Mouse (Mus musculus): ENCODE measurements at regions not wholly inside any gene's neighbourhood (a gene's known extent, or its start where the extent isn't known, plus 50 kb on each side); places are given as distances from the start of the nearest gene placed in this dataset.

DNA sequence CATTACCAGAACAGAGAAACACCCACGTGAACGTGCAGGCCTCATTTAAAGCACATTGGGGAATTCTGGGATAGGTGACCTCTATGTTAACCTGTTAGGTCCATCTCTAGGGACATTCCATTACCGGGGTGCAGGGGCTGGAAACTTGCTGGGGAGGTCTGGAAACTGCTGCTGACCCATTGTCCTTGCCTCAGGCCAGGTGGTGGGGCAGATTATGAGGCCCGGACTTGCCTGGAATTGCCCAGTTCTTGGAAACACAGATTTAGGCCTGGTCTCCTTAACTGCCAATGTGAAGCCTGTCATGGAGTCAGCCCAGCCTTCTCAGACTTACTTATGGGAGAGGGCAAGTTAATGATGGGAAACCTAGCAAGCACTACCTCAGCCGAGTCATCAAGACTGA lies 175.3 kb upstream of the Klf7 start:
- no peak for DNase-seq (ENCODE audit: low spot score in 2 of 2)

DNA sequence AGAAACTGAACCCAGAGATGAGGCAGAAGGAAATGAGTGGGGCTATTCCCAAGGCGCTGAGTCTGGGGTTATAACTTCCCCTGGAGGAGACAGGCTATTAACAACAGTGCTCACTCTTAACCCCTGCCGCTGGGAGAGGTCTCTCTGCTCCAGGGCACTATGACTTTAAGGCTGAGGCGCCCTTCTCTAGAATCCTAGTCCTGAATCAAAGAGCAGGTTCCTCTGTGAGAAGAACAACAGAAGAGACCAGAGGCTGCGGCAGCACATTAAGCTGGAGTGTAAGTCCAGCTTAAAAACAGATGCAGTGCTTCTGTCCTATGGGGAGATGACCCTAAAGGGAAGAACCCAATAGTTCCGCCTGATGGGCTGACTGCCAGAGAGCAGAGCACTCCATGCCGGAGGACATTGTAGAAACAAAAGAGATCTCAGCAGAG lies 173.4 kb upstream of the Klf7 start:
- no peak for DNase-seq (ENCODE audit: low spot score in 2 of 2)

DNA sequence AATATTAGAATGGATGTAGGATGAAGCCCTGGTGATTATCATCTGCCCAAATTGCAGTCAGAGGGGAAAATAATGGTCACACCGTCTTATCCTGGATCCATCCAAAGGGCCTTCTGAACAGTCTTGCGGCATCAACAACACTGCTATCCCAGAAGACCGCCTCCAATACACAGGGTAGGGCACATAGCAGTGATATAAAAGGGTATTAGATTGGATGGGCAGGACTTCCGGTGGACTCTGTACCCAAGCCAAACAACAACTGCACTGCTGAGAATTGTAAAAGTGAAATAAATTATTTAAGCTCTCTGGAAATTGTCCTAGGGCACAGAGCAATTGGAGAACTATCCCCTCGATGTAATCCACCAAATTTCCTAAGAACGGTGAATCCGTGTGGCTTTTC lies 173.0 kb upstream of the Klf7 start:
- DNase-seq (ENCODE audit: low spot score in 2 of 2): no peak

DNA sequence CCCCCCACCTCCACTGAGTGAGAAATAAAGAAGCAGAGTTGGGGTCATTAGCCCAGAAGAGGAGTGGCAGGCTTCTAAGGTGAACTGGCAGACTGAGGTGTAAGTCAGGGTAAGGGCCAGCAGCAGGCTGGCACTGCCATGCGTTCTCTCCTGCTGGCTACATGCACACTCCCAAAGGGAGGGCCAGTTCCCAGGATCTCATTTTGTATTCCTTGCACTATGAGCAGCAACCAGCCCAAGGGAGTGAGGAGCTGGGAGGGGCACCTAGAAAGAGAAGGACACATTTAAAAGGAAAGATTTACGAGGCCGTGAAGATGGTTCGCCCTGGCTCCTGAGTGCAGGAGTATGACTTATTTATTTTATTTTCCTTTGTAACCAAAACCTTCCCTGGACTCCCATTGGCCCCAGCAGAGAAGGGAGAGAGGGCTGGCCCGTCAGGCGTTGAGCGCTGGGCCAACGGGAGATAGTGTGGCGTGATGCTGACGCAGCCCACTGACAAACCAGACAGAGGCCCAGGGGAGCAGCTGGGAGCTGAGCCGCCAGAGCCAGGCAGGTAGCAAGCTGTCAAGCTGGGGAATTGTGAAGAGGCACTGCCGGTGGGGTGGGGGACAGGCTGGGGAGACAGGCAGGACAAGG lies 166.8 kb upstream of the Klf7 start:
- no peak for DNase-seq (ENCODE audit: low spot score in 2 of 2)

DNA sequence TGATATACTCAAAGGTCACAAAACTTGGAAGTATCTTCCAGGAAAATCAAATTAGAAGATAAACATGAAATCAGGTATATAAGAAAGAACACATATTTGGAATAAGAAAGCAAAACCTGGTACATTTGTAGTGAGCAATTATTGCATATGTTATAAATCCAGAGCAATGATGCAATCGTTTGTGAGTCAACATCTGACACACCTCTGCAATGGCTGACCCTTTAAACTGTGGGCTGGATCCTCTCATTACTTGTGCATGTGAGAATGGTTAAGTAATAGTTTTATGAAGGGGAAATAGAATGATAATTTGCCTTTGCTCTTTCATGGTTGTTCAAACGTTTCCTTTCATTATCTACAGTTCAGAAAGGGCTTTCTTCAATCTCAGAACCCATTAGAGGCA lies 165.0 kb upstream of the Klf7 start:
- DNase-seq (ENCODE audit: low spot score in 2 of 2): no peak

DNA sequence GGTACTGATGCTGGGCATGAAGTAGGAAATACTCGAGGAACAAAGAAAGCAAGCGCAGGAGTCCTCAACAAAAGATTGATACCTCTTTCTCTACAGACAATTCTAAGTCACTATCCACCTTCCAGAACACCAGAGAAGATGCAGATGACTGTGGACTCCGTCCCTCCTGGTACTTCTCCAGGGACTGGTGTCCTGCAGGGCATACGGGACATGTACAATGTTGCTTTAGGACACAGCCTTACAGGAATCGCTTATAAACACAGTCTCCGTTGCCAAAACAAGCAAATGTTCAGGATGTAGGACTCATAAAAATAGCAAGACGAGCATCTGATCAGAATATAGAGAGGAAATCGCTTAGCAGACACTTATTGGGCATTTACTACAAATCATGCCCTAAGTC lies 162.6 kb upstream of the Klf7 start:
- no peak for DNase-seq (ENCODE audit: low spot score in 2 of 2)

DNA sequence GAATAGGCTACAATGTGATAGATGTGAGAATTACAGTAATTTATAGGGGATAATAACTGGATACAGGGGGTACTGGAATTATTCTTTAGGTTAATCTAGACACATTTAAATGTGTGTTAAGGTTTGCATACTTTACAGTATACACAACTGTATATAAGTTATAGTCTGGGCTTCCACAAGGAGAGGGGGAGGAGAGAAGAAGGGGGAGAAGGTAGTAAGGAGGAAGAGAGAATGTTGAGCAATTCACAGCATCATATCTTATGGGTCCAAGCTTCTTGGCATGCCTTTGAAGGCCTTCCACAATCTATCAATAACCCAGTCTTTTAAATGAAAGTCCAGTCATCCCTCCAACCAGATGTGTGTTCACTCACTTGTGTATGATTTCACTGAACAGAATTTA lies 153.8 kb upstream of the Klf7 start:
- no peak for DNase-seq (ENCODE audit: low spot score in 2 of 2)

DNA sequence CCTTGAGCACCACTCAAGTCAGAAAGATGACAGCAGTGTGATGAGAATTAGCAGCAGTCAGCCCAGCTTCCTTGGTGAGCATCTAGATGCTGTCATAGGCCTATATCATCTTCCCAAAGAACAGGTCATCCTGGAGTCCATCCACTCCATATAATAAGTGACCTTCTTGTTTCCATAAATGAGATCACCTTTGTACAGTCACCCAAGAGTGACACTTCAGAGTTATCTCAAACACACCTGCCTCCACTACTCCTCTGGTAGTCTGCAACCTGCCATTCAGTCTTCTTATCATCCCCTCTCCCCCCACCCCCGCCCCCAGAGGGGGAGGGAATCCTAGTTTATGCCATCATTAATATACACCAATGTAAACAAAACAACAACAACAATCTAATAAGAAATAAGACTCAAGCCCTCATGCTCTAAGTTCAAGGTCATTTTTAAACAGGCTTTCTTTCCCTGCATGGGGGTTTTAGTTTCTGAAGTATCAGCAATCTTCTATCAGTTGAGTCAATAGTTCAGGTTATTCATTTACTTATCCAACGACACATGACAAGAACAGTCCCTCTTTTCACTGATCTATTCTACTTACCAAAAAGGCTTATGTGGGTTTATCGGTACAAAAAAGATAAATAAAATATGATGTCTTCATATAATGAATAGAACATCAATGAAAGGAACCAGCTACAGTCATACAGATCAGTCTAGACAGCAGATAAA lies 153.2 kb upstream of the Klf7 start:
- no peak for DNase-seq (ENCODE audit: low spot score in 2 of 2)

DNA sequence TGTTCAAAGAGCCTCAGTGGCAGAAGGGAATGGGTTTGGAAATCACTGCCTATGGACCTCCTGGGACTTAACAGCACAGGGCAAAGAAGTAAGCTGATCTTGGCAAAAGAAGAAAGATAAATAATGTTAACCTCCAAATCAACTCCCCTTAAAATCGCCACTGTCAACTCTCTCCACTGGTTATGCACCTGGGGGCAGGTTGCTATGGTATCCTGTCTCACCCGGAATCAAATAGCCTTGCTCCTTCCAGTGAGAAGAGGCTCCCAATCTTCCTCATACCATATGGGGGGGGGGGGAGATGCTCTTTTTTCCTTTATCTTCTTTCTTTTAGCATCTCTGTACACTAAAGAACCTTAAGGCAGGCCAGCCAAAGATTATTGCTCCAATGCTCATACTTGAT lies 135.2 kb upstream of the Klf7 start:
- no peak for DNase-seq (ENCODE audit: low spot score in 2 of 2)

DNA sequence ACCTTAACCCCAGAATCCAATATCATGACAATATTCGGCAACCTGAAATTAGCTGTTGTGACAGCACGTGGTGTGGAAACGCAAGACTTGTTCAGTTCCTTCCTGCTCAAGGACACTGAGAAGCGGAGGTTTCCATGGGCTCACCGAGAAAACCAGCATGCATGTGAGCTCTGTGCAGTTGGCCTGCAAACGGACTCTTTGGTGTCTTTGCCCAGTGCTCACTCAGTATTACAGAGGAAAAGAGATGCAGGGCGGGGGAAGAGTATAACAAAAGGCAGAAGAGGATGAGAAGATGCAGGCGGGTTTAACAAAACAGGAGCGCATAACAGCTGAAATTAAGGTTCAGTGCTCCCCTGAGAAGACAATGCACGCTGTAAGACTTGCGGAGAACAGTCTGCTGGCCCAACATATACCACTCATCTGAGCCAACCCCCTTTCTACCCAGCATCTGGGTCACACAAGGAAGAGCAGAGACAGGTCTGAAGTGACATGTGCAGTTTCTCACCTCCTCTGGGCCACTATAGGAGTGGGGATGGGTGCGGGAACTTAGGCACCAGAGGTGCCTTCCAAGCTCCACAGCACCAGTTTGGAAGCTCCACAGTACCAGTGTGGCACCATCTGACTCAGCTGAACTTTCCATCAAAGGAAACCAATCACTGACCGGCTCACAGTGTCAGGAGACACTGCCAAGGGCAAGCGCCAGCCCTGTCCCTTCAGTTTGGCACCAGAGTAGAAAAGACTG lies 133.6 kb upstream of the Klf7 start:
- DNase-seq (ENCODE audit: low spot score in 2 of 2): no peak

DNA sequence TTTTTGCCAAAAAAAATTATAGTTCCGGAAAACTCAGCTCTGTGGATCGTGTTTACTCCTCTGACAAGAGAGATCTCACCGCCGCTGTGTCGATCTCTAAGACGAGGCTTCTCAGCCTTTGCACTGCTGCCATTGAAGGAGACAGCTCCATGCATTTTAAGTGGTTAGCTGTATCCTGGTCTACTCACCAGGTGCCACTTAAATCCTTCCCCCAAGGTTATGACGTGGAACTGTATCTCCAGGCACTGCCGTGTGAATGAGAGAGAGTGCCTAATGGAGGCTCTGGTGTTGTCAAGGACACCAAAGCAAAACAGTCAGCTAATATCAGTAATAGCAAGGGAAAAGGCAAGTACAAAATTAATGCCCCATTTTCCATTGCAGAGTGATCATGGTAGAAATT lies 132.6 kb upstream of the Klf7 start:
- DNase-seq (ENCODE audit: low spot score in 2 of 2): no peak

DNA sequence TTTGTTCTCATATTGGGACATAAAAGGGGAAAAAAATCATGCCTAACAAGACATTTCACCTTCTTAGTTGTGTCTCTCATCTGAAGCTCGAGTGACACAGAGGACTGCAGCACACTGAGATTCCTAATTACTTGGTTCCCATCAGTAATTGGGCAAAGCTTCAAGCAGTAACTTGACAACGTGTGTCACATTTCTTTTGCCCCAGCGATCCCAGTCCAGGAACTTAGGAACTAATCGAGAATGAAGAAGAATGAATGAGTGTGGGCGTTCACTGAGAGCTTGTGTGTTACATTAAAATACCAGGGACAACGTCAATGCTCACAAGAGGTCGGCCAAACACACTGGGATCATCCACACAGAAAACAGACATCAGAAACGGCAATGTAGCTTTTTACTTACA lies 131.9 kb upstream of the Klf7 start:
- DNase-seq (ENCODE audit: low spot score in 2 of 2): no peak

DNA sequence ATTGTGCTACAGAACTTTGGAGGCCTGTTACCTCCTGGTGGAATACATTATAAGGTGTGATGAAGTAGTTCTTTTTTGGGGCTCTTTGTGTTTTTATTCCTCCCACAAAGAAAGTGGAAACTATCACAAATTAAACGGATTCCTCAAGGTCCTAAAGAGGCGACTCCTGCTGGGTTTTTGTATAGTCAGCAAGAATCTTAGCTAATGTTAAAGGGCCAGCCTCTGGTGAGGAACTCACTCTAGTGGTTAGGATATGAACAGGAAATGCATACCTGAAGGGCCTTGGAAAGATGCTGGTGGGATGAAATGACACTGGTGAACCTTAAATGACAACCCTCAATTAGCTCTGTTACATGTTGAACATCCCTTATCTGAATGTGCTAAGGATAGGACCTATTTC lies 120.3 kb upstream of the Klf7 start:
- no peak for DNase-seq (ENCODE audit: low spot score in 2 of 2)

DNA sequence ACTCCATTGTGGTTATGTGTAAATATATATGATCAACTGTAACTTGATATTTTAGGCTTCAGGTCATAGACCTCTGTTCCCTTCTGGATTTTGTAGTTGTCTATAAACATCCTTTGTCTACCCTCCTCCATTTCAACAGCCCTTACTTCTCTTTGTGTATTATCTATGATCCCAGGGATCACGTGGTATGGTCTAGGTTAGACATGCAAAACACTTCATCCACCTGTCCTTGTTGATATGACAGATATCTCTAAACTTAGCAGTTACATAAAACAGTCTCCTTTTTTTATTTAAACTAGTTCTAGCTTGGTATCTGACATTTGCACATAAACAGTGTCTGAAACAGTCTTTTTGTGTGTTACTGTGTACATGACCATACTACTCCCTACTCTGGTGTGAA lies 107.6 kb upstream of the Klf7 start:
- DNase-seq (ENCODE audit: low spot score in 2 of 2): no peak

DNA sequence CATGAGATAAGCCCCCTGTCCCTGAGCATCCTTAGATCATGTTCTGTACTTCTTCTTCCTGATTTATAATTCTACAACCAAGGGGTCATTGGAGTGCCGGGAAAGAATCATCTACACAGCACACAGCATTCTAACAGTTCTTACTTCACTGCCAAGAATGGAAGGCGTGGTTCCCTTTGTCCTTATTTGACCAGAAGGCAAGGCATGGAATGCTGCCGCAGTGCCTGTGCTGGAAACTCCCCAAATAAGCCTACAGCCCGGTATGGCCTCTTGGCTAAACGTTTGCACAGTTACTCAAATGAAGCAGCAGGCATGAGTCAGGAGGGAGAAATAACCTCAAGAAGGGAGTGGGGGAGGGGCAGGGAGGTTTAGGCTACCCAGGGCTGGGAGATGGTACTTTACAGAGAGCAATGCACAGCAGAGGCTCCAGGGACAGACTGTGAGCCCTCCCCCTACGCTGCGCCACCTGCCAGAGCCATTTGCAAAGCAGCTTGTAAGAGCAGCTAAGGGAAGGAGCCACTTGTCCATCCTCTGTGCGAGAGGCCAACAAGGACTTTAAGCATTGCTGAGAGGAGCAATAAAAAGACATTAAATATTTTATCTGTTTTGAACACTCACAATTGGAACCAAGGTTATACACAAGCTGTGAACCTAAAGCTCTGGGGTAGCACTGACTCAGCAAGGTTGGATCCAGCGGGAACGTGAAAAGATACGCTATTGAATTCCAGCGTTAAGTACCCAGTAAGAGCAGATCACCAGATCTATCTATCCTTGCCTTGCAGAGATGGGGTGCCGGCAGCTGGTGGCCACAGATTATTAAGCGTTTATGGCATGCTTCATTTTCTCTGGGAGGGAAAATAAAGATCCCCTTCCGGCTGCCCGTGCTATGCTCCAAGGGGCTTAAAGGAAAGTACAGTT lies 104.2 kb upstream of the Klf7 start:
- no peak for DNase-seq (ENCODE audit: low spot score in 2 of 2)

DNA sequence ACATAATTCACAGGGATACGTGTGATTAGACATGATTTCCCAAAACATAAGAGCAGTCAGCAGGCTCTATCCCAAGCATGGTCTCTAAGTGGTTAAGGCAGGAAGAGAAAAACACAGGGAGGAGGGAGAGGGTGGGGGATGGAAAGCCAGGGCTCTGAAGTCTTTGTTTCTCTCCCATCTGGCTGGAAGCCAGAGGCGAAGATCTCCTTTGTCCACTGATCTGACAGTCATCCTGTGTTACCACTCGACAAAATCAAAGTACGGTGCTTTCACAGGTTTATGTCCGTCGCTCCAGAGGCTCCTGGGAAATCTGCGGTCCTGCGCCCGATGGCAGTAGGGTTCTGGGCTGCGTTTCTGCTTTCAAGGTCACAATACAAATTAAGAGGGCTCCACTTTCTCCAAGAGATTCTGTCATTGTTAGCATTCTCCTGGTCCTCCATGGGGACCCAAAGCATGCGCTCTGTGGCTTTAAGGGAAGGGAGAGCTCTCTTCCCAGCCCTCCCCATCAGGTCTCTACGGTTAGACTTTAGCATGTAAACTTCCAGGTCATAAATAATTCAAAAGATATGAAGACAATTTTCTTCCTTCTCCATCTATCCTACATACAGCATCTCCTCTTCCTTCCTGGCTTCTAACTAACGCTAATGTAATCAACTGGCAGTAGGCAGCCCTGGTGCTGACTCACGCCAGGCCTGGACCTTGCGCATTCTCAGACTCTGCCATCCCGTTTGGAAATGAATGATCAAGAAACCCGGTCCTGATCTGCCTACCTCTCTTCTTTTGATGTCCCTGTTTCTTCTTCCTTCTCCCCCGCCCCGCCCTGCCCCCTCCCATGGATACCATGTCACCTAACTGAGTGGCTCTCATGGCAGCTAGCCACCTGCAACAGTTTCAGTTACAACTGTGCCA lies 102.0 kb upstream of the Klf7 start:
- DNase-seq (ENCODE audit: low spot score in 2 of 2): no peak

DNA sequence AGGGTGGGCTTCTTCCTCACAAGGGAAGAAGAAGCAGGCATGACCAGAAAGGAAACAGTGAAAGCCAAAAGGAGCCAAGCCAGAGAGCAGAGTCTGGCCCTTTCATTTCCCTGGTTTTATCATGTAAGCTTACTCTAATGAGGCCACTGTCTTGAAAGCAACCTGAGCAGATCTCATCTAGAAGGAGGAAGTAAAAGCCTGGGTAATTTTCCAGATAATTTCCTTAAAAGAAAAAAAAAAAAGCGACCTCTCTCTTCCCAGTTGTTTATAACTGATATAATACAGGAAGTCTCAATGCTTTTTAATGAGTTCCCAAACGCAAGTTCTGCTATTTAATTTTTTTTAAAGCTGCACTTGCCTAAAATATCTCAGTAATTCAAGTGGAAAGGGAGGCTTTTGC lies 100.4 kb upstream of the Klf7 start:
- DNase-seq (ENCODE audit: low spot score in 2 of 2): no peak

DNA sequence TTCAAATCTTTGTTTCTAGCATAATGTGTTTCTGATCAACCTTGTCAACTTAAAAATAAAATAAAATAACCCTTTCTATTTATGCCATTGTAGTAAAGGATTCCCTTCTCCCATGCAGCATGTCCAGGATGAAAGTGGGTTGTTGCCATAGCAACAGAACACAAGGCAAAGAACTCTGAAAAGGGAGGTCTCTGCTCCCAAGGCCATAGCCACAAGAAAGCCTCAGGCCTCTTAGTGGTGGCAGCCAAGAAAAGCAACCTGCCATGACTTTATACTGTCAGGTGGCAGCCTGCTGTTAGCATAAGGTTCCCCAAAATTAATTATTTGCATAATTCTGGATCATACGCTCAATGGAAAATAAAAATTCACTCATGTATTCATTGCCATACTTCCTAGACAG lies 98.4 kb upstream of the Klf7 start:
- no peak for DNase-seq (ENCODE audit: low spot score in 2 of 2)

DNA sequence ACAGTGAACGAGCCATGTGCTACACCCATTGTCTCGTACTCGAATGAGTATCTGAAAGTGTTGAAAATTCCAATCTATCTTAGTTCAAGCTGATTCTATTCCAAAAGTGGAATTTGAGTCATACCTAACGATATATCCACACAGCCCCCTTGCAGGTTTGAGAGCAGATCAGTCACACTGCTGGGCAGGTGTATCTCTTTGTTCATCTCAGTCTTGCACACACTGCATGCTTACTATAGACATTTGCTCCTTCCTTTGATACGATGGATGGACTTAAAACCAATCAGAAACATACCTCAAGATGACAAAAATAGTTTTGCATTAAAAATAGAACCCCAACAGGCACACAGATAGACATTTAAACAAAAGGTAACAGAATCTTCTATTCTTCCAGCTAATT lies 98.0 kb upstream of the Klf7 start:
- no peak for DNase-seq (ENCODE audit: low spot score in 2 of 2)

DNA sequence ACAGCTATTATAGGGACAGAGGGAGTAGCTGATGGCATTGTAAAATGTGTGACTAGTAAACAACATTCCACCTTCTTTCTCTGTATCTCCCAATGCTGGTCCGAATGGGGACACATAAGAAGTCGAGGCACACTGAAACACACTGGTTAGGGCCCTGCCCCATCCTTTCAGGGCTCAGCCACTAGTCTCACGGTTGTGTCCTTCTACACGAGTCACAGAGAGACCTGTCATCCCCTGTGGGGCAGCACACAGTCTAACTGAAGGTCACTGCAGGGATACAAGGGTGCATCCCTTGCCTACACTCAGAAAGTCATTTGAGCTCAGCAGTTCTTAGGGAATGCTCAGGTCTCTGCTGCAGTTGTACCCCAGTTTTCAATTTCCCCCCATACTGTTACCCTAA lies 93.6 kb upstream of the Klf7 start:
- no peak for DNase-seq (ENCODE audit: low spot score in 2 of 2)

DNA sequence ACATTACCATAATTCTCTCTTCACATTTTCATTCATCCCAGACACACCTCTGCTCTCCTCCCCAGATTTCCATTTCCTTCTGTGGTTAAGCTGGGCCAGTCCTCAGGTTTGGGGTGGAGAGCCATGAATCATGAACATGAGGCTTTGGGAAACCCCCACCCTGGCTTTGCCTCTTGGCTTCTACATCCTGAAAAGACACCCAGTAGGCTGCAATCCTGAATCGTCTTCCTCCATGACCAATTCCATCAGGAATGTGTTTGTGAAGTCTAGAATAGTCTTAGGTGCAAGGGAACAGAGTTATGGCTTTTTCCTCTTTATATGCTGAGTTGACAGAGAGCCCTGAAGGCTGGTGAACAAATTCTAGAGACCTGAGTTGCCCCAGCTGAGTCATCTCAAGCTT lies 87.0 kb upstream of the Klf7 start:
- DNase-seq (ENCODE audit: low spot score in 2 of 2): no peak

All from spleen, postnatal 10 days (tissue).